Mouse (Mus musculus): ENCODE results near the gene Tmem19. TPM values are rescaled to one million over a fixed set of nuclear protein-coding genes. Genes with fewer than 3 reads are reported as not detected.
A peak's percentile ranks its signal among the peaks of the same experiment; 100 is the strongest.
"Not testable (repeated sequence)": the region's sequence is repeated elsewhere in the genome, so short reads cannot be mapped to it uniquely, and the experiment has no call there.

The Tmem19 gene
- polyA plus RNA-seq, 1 experiment = 31.2 TPM

DNA sequence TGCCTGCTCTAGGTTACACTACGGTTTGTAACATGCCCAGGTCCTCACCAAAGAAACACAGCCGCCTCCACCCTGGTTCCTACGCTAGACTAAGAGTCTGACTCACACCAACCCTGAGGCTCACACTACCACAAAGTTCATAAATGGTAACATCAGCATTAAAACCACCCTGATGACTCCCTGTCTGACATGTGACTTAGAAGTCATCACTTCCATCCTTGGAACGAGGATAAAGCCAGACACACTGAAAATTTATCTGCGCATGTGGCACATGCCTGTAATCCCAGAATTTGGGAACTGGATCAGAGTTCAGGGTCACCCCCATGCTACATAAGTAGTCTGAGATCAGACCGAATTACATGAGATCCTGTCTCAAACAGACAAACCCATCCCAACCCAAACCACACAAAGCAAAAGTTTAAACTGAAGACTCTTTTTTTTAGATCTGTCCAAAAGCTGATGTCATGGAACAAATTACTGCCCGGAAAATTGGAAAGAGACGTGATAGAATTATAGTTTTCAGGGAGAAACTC is 29.8 kb downstream of the Tmem19 start:
- no peak overlapping the region for H3K27ac ChIP-seq (ENCODE audit: insufficient read depth, low read length)
- TF ChIP-seq POLR2A (IDR thresholded peaks at IDR 0.05; ENCODE audit: extremely low read depth, insufficient read depth, low read length) (no peak), CTCF (IDR thresholded peaks at IDR 0.05; ENCODE audit: extremely low read depth, insufficient read depth, low read length) (no peak)
- no peaks in the 10 kb centered on the region for H3K4me1 ChIP-seq (ENCODE audit: control insufficient read depth, insufficient read depth, low read length)
- no peak overlapping the region for H3K4me3 ChIP-seq (ENCODE audit: insufficient read depth, low read length)

DNA sequence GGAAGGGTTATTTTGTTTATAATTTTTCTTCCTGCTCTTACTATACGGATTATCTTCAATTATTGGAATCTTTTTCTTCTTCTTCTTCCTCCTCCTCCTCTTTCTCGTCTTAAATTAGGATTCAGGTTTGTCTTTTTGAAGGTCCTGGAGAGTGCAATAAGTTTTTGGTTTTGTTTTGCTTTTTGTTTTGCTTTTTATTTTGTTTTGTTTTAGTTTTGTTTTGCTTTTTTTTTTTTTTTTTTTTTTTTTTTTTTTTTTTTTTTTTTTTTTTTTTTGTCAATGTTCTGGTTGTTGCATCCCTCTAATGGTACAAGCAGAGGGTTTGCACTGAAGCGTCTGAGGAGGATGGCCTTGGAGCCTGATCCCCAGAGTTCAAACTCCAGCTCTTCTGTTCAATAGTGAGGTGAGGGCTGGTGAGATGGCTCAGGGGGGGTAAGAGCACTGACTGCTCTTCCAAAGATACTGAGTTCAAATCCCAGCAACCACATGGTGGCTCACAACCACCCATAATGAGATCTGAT is 33.2 kb downstream of the Tmem19 start:
- H3K4me3 ChIP-seq (ENCODE audit: insufficient read depth, low read length) = no peak overlapping the region
- no peaks in the 10 kb centered on the region for H3K4me1 ChIP-seq (ENCODE audit: control insufficient read depth, insufficient read depth, low read length)
- TF ChIP-seq CTCF (IDR thresholded peaks at IDR 0.05; ENCODE audit: extremely low read depth, insufficient read depth, low read length) (no peak), POLR2A (IDR thresholded peaks at IDR 0.05; ENCODE audit: extremely low read depth, insufficient read depth, low read length) (no peak)
- no peak overlapping the region for H3K27ac ChIP-seq (ENCODE audit: insufficient read depth, low read length)

DNA sequence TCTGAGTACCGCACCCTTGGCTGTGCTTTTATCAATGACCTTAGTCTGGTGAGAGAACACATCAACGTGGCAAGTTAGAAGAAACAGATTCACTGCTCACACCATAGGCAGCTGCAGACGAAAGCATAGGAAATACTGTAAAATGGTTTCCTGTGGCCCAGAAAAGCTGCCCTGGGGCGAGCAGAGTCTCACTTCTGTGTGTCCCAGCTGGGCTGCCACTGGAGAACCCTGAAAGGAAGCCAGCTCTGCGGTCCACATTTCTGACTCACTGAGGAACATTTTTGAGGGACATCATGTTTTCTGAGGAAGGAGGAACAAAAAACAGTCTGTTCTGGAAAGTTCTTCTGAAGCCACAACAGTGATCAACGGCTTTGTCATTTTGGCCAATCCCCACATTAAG is 33.8 kb downstream of the Tmem19 start:
- no peak for TF ChIP-seq POLR2A (IDR thresholded peaks at IDR 0.05; ENCODE audit: extremely low read depth, insufficient read depth, low read length)
- TF ChIP-seq CTCF (IDR thresholded peaks at IDR 0.05; ENCODE audit: extremely low read depth, insufficient read depth, low read length) = no peak
- H3K4me1 ChIP-seq (ENCODE audit: control insufficient read depth, insufficient read depth, low read length) = no peaks in the 10 kb centered on the region
- H3K27ac ChIP-seq (ENCODE audit: insufficient read depth, low read length) = no peak overlapping the region
- no peak overlapping the region for H3K4me3 ChIP-seq (ENCODE audit: insufficient read depth, low read length)

DNA sequence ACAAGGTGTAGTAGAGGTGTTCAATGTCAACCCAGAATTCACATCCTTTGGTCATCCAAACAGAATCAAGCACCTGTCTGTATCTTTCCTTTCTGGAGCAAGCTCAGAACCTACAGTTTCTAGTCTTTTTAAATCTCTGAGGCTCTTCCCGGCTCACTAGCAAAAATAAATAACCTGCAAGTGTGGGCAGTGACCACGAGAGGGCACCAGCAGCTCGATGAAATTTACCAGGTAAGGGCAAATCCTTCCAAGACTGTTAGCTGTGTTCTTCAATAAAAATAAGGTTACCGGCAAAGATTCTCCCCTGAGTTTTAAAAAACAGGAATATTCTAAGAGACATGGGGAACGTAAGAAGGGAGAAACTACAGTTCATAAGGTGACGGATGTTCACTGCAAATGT is 39.0 kb downstream of the Tmem19 start:
- TF ChIP-seq CTCF (IDR thresholded peaks at IDR 0.05; ENCODE audit: extremely low read depth, insufficient read depth, low read length) = peak; percentile 80
- no peak for TF ChIP-seq POLR2A (IDR thresholded peaks at IDR 0.05; ENCODE audit: extremely low read depth, insufficient read depth, low read length)
- H3K4me1 ChIP-seq (ENCODE audit: control insufficient read depth, insufficient read depth, low read length) = no peaks in the 10 kb centered on the region
- H3K4me3 ChIP-seq (ENCODE audit: insufficient read depth, low read length) = no peak overlapping the region
- H3K27ac ChIP-seq (ENCODE audit: insufficient read depth, low read length) = no peak overlapping the region

DNA sequence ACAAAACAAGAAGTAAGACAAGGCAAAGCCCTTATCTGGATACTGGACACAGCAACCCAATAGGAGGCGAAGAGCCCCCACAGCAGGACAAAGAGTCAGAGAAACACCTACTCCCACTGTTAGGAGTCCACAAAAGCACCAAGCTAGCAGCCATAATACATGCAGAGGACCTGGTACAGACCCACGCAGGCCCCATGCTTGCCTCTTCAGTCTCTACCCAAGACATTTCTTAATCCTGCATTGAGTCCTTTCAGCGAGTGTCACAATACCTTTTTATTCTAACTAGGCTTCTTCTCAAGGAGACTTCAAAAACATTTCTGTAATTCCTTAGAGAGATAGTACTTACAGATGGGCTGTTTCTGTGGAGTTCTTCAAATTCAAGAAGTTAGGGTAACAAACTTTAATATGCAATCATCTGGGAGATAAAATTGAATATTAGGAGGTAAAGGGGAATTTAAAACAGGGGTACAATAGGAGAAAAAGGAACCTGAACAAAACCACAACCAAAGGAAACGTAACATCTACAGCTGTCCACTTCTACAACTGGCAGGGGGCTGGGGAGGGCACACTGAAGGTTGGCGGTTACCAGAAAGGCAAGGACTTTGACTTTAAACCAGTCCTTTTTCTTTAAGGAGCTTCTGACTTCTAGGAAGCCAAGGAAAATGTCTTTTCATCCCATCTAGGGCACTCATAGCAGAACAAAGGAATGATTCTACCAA is 40.8 kb downstream of the Tmem19 start:
- TF ChIP-seq POLR2A (IDR thresholded peaks at IDR 0.05; ENCODE audit: extremely low read depth, insufficient read depth, low read length) (no peak), CTCF (IDR thresholded peaks at IDR 0.05; ENCODE audit: extremely low read depth, insufficient read depth, low read length) (no peak)
- H3K4me3 ChIP-seq (ENCODE audit: insufficient read depth, low read length) = no peak overlapping the region
- H3K27ac ChIP-seq (ENCODE audit: insufficient read depth, low read length) = no peak overlapping the region
- no peaks in the 10 kb centered on the region for H3K4me1 ChIP-seq (ENCODE audit: control insufficient read depth, insufficient read depth, low read length)

DNA sequence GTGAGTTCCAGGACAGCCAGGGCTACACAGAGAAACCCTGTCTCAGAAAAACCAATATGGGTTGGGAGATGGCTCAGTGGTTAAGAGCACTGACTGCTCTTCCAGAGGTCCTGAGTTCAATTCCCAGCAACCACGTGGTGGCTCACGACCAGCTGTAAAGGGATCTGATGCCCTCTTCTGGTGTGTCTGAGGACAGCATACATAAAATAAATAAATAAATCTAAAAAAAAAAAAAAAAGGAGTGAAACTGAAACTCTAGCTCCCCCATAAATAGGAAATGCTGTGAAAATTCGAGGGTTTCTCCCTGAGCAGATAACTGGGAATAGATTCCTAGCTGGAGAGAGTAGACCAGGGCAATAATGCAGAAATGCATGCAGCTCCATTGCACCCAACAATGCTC is 43.9 kb downstream of the Tmem19 start:
- H3K4me1 ChIP-seq (ENCODE audit: control insufficient read depth, insufficient read depth, low read length); H3K4me3 ChIP-seq (ENCODE audit: insufficient read depth, low read length); H3K27ac ChIP-seq (ENCODE audit: insufficient read depth, low read length): not testable (repeated sequence)

DNA sequence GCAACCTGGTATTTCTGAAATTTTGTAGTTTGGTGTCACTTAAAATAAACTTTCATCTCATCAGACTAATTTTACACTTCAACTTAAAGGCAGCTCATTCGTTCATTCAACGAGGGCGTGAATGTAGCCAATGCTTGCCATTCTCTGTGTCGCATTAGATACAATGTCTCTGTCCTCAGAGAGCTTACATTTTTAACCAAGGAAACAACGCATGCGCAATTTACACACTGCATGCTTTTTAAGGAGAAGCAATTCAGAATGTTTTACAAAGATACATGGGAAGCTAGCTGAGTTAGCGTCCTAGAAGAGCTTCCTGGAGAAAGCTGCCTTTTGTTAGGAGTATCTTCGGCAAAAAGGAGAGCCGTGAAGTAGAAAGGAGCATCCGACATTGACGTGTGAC is 46.0 kb downstream of the Tmem19 start:
- peaks cover 4% of the 10 kb centered on the region for H3K4me1 ChIP-seq (ENCODE audit: control insufficient read depth, insufficient read depth, low read length)
- TF ChIP-seq CTCF (IDR thresholded peaks at IDR 0.05; ENCODE audit: extremely low read depth, insufficient read depth, low read length) (no peak), POLR2A (IDR thresholded peaks at IDR 0.05; ENCODE audit: extremely low read depth, insufficient read depth, low read length) (no peak; the same call in 1 of the 2 replicates)
- peak overlapping the region; percentile 76; the same call in 1 of the 2 replicates for H3K27ac ChIP-seq (ENCODE audit: insufficient read depth, low read length)
- H3K4me3 ChIP-seq (ENCODE audit: insufficient read depth, low read length) = peak overlapping the region; percentile 51; the same call in 1 of the 2 replicates

DNA sequence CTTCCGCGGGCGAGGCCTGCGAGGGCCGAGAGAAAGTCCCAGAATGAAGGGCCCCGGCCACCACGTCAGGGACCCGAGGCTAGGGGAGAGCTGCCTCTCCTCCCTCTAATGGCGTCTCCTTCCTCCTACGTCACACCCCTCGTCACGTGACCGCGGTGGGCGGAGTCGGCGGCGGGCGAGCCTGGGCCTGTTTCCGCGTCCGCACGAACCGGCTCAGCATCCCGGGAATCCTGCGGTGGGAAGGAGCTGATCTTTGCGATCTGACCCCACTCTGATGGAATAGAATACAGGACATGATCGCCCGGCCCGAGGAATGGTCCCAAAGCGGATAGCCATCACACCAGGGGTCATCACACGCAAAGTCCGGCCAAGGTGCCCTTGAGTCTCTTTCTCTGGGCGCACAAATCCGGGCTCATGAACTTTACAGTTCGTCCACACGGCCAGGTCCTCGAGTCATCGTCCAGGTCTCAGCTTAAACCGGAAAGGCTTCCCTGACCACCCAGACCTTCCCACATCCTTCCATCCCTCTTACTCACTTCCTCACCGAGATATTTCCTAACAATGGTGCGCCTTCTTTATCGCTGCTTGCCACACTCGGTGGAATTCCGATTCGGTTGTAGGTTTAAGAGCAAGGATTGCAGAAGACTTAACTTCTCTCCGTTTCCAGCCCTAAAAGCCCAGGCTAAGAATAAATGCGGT is 46.7 kb downstream of the Tmem19 start, which contains the start of gene Rab21:
Gene Rab21 (minus strand): TSS at position 122 of the 699 bp plus-strand sequence.
- TF ChIP-seq CTCF (IDR thresholded peaks at IDR 0.05; ENCODE audit: extremely low read depth, insufficient read depth, low read length) = no peak
- TF ChIP-seq POLR2A (IDR thresholded peaks at IDR 0.05; ENCODE audit: extremely low read depth, insufficient read depth, low read length) = peak; percentile 99
- peak within 1 kb of the TSS; percentile 51 for H3K4me3 ChIP-seq (ENCODE audit: insufficient read depth, low read length)
- peaks cover 4% of the 10 kb centered on the region for H3K4me1 ChIP-seq (ENCODE audit: control insufficient read depth, insufficient read depth, low read length)
- H3K27ac ChIP-seq (ENCODE audit: insufficient read depth, low read length) = peak within 1 kb of the TSS; percentile 89

DNA sequence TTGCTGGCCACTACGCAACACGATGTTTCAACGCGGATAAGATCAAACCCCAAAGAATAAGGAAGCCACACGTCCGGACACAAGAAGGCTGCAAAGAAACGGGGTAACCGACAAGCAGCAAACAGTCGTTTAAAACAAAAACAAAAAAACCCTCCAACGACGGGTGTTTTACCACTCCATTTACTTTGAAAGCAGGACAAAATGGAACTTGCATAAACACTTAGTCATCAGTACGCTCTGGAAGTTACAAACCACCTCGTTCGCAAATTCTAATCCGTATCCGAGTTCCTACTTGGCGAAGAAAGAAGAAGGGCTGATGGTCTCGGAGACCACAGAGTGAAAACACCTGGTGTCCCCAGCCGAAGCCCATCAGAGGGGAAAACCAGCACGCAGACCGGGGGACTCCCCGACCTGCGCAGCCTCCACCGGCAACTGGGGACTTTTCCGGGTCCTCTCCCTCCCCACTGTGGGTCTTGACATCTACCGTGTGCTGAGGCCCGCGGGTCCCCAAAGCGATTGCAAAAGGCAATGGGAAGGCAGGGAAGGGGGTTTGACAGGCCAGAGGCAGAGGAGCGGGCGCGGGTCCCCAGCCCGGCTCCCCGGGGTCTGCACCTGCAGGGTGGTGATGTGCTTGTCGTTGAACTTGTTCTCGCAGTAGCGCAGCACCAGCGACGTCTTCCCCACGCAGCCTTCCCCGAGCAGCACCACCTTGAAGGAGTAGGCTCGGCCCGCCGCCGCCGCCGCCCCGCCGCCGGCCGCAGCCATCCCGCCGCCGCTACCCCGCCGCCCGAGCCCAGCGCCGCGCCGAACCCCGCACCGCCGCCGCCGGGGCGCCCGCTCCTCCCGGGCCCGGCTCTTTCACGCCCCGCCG is 47.5 kb downstream of the Tmem19 start:
- TF ChIP-seq POLR2A (IDR thresholded peaks at IDR 0.05; ENCODE audit: extremely low read depth, insufficient read depth, low read length) (no peak), CTCF (IDR thresholded peaks at IDR 0.05; ENCODE audit: extremely low read depth, insufficient read depth, low read length) (no peak)
- Histone ChIP-seq H3K27ac (ENCODE audit: insufficient read depth, low read length) (peak overlapping the region; percentile 89), H3K4me3 (ENCODE audit: insufficient read depth, low read length) (peak overlapping the region; percentile 51), H3K4me1 (ENCODE audit: control insufficient read depth, insufficient read depth, low read length) (peaks cover 4% of the 10 kb centered on the region)

All from cortical plate, adult 2 months (tissue).